Mouse (Mus musculus) Patski (cell line): ENCODE measurements around the gene Gm49366. TPM values are rescaled to one million over a fixed set of nuclear protein-coding genes. Genes with fewer than 3 reads are reported as not detected.
"Not testable (repeated sequence)": the region's sequence is repeated elsewhere in the genome, so short reads cannot be mapped to it uniquely, and the experiment has no call there.

Source experiments
- ATAC-seq: fragments of 100-300 bp; one replicate; pipeline ENCODE4 v1.8.0; 2021
- CTCF ChIA-PET: fragments of 350-600 bp; sonication (Branson Sonifier 250); formaldehyde crosslinking; loops from one replicate; lab custom pipeline; 2022; ENCODE audit warnings: inconsistent platforms; lab: Charles Lee
- POLR2A ChIA-PET: fragments of 350-600 bp; sonication (Branson Sonifier 250); formaldehyde crosslinking; loops from one replicate; lab custom pipeline; 2022; ENCODE audit warnings: antibody characterized with exemption, inconsistent platforms; lab: Charles Lee
- DNase-seq: peaks from one replicate; pipeline ENCODE4 v3.0.0-alpha.2; 2011; ENCODE audit warnings: low read depth, low spot score
- H3K27me3 ChIP-seq: fragments of 371-371 bp; one replicate; pipeline ENCODE4 v1.5.1; 2021
- CTCF ChIP-seq: fragments of 100-300 bp; IDR thresholded peaks from one replicate; pipeline ENCODE4 v1.5.1; 2021
- in situ Hi-C: fragments of 300-500 bp; cut with MboI; formaldehyde crosslinking; loops from 3 replicates; pipeline ENCODE4 v1.11.1; 2018; ENCODE audit warnings: low pct_unique_long_range_greater_than_20kb, mixed read lengths
- polyA plus RNA-seq: library from polyadenylated mRNA; unstranded; gene quantifications from one replicate; pipeline ENCODE4 v1.2.3, GENCODE M21; 2021

Gm49366 gene
- polyA plus RNA-seq, 1 experiment from 2014 or later = not detected

DNA sequence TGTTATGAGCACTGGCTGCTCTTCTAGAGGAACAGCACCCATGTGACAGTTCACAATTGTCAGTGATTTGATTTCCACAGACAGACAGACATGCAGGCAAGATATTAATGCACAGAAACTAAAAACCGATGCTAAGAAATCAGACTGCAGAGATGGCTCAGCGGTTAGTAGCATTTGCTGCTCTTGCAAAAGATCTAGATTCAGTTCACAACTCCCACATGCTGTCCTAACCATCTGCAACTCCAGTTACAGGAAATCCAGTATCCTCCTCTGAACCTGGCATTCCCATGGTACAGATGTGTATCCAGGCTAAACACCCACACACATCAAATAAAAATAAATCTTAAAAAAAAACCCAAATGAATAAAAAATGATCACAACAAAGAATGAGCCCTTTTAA, 33.0 kb downstream of the Gm49366 start:
- no peak for TF ChIP-seq CTCF
- no peak for ATAC-seq
- in situ Hi-C loops = no loop called here
- no peak for DNase-seq
- ChIA-PET POLR2A (no interaction called here), CTCF (no interaction called here)
- H3K27me3 ChIP-seq = peaks cover 10% of the 10 kb centered on the region

DNA sequence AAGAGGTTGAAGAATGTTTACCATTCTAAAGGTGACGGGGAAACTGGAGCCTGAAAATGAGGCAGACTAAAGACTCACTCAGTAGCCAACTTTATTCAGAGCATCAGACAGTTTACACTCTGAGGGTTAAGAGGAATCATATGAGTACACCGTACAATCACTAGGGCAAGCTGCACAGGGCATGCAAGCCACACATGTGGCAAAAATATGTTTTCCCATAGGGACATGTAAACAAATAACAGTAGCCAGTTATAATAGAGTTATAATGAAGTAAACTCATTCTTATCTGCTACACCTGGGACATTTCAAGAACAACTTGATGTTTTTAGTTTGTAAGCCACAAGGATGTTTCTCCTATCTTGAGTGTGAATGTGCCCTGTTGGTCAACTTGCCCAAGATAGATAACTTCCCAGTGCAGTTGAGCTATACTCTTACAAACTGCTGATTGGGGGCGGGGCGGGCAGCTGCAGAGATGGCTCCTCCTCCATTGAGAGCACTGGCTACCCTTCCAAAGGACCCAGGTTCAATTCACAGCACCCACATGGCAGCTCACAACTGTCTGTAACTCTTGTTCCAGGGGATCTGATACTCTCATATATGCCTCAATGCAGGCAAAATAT, 38.7 kb downstream of the Gm49366 start:
- in situ Hi-C loops = no loop called here
- POLR2A ChIA-PET = interaction anchor here (0.6 kb wide), 1 partner anchor 458 kb away, joined by 3 read pairs; no protein-coding TSS in a partner anchor
- ATAC-seq = no peak
- DNase-seq = no peak
- CTCF ChIA-PET = no interaction called here
- TF ChIP-seq CTCF = no peak
- peaks cover 16% of the 10 kb centered on the region for H3K27me3 ChIP-seq

DNA sequence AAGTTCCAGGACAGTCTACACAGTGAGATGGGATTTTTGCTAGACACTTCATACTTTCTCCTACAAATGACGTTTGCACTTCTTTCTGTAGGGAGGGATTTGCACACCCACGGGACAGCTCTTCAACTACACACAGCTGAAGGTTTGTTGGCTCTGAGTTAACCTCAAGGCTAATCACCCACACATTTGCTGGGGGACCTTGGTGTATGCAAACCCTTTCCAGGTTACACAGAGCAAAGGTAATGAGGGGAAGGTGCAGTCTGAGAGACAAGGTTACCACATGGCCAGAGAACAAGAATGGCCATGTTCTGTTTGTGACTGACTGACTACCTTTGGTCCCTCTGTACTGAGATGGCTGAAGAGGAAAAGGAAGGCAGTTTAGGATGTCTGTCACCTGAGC, 45.1 kb downstream of the Gm49366 start:
- DNase-seq (no peak), ATAC-seq (no peak)
- ChIA-PET CTCF (interaction anchor here (0.9 kb wide), 1 partner anchor 23 kb away, joined by 3 read pairs; no protein-coding TSS in a partner anchor), POLR2A (no interaction called here)
- peaks cover 10% of the 10 kb centered on the region for H3K27me3 ChIP-seq
- TF ChIP-seq CTCF = no peak
- in situ Hi-C loops = no loop called here

DNA sequence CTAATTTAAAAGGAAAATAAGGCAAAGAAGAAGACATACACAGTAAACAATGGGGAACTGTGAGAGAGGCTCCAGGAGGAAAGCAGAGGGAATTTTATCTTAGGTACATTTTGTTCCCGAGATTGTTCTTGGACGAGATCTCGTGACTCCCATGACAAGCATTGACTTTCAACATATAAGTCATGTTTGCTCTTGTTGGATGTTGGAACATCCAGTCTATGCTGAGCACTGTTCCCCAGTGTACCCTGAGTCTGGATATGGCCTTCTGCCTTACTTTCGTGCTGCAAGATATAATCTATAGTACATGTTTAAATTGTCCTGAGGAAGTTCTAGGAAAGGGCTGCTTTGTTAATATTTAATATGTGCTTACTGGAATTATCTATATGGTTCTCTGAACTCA, 45.8 kb downstream of the Gm49366 start:
- ATAC-seq = no peak
- CTCF ChIA-PET = interaction anchor here (0.9 kb wide), 1 partner anchor 24 kb away, joined by 3 read pairs; no protein-coding TSS in a partner anchor
- in situ Hi-C loops = no loop called here
- POLR2A ChIA-PET = no interaction called here
- DNase-seq = no peak
- H3K27me3 ChIP-seq = peaks cover 8% of the 10 kb centered on the region
- no peak for TF ChIP-seq CTCF

DNA sequence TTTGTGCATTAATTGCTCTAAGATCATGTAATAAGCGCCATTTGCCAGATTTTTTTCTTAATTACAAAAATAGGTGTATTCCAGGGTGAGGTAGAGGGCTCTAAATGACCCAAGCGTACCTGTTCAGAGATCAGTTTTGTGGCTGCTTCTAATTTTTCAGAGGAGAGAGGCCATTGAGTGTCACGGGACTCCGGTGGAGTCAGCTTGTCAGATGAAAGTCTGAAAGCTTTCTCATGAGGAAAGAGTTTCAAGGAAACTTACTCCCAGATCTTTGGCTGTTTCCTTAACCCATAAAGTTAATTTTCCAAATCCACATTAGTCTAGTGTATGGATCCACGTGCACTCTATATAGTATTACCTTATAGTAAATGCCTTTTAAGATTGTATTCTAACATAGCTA, 55.9 kb downstream of the Gm49366 start:
- ATAC-seq, CTCF ChIA-PET: not testable (repeated sequence)
- POLR2A ChIA-PET = interaction anchor here (0.6 kb wide), 1 partner anchor 55 kb away, joined by 3 read pairs; no protein-coding TSS in a partner anchor

DNA sequence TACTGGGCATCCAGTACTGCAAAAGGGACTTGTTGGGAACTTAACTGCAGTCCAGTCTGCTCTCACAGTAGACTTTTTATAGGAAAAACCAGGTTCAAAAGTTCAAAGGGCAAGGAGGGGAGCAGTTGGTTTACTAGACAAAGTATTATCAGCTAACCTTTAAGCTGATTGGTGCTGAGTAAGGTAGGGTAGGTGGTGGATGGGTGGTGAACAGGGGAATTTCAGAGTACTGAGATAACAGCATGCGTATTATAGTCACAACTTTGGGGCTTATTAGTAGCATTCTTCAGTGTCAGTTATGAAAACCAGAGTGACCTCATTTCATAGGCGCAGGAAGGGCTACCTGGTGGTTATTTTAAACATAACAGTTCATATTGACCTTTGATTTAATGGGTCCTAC, 60.9 kb downstream of the Gm49366 start:
- in situ Hi-C loops = no loop called here
- TF ChIP-seq CTCF = no peak
- DNase-seq (no peak), ATAC-seq (no peak)
- H3K27me3 ChIP-seq = no peaks in the 10 kb centered on the region
- POLR2A ChIA-PET = no interaction called here
- CTCF ChIA-PET = no interaction called here

More for the DNA sequence above, 55.9 kb downstream of the Gm49366 start:
- H3K27me3 ChIP-seq, in situ Hi-C loops, DNase-seq: not testable (repeated sequence)

DNA sequence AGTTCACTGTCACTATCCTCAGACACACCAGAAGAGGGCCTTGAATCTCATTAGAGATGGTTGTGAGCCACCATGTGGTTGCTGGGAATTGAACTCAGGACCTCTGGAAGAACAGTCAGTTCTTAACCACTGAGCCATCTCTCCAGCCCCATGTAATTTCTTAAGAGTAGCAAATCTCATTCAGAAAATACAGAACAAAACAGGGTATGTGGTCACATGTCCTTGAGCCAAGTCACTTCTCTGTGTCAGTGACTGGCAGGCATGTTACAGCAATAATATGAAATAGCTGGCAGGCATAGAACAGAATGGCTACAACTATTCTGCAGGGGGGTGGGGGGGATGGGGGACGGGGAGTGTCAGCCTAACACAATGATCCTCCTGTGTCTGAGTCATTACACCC, 61.3 kb downstream of the Gm49366 start:
- ATAC-seq (no peak), DNase-seq (no peak)
- H3K27me3 ChIP-seq = no peaks in the 10 kb centered on the region
- no peak for TF ChIP-seq CTCF
- in situ Hi-C loops = no loop called here
- ChIA-PET POLR2A (no interaction called here), CTCF (no interaction called here)

DNA sequence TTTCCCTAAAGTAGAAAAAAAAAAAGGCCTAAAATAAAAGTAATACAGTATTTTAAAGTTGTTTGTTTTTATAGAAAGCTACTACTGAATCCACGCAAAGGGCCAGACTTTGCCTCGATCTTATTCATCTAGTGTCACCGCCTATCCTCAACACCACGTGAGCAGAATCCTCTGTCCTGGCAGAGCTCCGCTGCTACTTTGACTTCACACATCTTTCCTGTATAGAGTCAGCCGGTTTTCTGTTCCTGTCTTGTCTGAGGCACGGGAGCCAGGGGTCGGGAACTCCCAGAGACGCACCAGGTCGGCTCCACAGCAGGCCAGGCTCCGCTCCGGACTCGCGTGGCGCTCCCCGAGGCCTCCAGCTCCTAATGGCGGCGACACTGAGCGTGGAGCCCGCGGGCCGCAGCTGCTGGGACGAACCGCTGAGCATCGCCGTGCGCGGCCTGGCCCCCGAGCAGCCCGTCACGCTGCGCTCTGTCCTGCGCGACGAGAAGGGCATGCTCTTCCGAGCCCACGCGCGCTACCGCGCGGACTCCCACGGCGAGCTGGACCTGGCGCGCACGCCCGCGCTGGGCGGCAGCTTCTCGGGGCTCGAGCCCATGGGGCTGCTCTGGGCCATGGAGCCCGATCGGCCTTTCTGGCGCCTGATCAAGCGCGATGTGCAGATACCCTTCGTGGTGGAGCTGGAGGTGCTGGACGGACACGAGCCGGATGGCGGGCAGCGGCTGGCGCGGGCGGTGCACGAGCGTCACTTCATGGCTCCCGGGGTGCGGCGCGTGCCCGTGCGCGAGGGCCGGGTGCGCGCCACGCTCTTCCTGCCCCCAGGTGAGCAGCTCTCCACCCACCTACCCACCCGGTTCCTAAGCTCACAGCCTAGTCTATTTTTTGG, 62.1 kb downstream of the Gm49366 start, which contains the start of gene Acot6:
Acot6 (plus strand) TSS at position 51 of the 889 bp plus-strand sequence.
- POLR2A ChIA-PET, ATAC-seq, H3K27me3 ChIP-seq, in situ Hi-C loops, DNase-seq: not testable (repeated sequence)
- CTCF ChIA-PET = interaction anchor here (0.6 kb wide), 1 partner anchor 40 kb away, joined by 3 read pairs; no protein-coding TSS in a partner anchor

DNA sequence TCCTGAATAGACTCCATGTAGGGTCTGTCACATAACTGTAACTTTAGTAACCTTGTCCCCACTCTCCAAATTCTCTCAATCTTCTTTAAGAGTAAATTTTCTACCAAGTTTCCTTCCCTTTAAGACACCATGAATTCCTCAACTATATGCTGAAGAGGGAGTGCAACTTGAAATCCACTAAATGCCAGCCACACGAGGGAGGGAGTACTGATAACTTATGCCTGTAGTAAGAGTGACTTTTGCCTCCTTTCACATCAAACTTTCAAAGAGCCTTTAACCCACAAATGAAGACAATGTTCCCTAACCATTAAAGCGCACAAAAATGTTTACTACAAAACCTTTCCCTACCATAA, 62.7 kb downstream of the Gm49366 start:
- ChIA-PET POLR2A (no interaction called here), CTCF (no interaction called here)
- no peak for DNase-seq
- no peak for TF ChIP-seq CTCF
- no peaks in the 10 kb centered on the region for H3K27me3 ChIP-seq
- ATAC-seq = no peak
- in situ Hi-C loops = no loop called here

DNA sequence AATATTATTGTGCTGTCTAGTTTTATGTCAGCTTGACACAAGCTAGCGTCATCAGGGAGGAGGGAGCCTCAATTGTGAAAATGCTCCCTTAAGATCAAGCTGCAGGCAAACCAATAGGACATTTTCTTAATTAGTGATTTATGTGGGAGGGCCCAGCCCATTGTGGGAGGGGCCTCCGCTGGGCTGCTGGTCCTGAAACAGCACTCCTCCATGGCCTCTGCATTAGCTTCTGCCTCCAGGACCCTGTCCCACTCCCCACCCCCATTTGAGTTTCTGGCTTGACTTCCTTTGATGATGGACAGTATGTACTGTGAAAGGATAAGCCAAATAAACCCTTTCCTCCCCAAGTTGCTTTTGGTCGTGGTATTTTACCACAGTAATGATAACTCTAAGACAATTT, 68.3 kb downstream of the Gm49366 start:
- DNase-seq = no peak
- TF ChIP-seq CTCF = no peak
- in situ Hi-C loops = no loop called here
- no peaks in the 10 kb centered on the region for H3K27me3 ChIP-seq
- POLR2A ChIA-PET = no interaction called here
- ATAC-seq = no peak
- CTCF ChIA-PET = no interaction called here

DNA sequence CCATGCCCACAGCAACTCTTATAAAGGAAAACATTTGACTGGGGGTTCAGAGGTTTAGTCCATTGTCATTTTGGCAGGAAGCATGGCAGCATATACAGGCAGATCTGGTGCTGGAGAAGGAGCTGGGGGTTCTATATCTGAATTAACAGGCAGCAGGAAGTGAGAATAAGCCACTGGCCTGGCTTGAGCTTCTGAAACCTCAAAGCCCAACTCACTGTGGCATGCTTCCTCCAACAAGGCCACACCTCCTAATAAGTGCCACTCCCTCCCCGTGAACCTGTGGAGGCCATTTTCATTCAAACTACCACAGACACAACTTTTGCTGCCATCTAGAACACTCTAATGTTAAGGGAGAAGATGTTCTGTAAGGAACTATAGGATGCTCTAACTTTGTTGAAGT, 69.0 kb downstream of the Gm49366 start:
- H3K27me3 ChIP-seq = no peaks in the 10 kb centered on the region
- in situ Hi-C loops = no loop called here
- ATAC-seq = no peak
- ChIA-PET POLR2A (no interaction called here), CTCF (no interaction called here)
- DNase-seq = no peak
- no peak for TF ChIP-seq CTCF

Other genes starting within 250 kb of the Gm49366 start
- 30.9 TPM for gene Numb, start 117.0 kb upstream of the Gm49366 start, polyA plus RNA-seq
- 12.4 TPM for gene Riox1, start 88.3 kb upstream of the Gm49366 start, polyA plus RNA-seq
- not detected for gene Heatr4, start 54.1 kb upstream of the Gm49366 start, polyA plus RNA-seq
- gene Acot2, start 51.1 kb upstream of the Gm49366 start, polyA plus RNA-seq = 33.7 TPM
- 35.0 TPM for gene Acot1, start 29.4 kb upstream of the Gm49366 start, polyA plus RNA-seq
- 0.33 TPM for gene Acot4, start 556 bp upstream of the Gm49366 start, polyA plus RNA-seq
- gene Acot3, start 13.2 kb downstream of the Gm49366 start, polyA plus RNA-seq = 1.6 TPM
- gene Acot5, start 30.4 kb downstream of the Gm49366 start, polyA plus RNA-seq = 1.1 TPM
- 0.09 TPM for gene Acot6, start 61.7 kb downstream of the Gm49366 start, polyA plus RNA-seq
- 23.6 TPM for gene Dnal1, start 75.4 kb downstream of the Gm49366 start, polyA plus RNA-seq
- 1.2 TPM for gene Pnma1, start 109.6 kb downstream of the Gm49366 start, polyA plus RNA-seq
- 16.0 TPM for gene Elmsan1, start 179.9 kb downstream of the Gm49366 start, polyA plus RNA-seq
- gene Ptgr2, start 246.3 kb downstream of the Gm49366 start, polyA plus RNA-seq = 39.1 TPM